Mouse (Mus musculus): Measurements from ENCODE around the gene Cyb561a3. TPM values are rescaled to one million over a fixed set of nuclear protein-coding genes. Genes with fewer than 3 reads are reported as not detected.

The Cyb561a3 gene
- polyA plus RNA-seq, 1 experiment from 2014 or later: 22.5 TPM

- Histone ChIP-seq H3K9me3 (ENCODE audit: control insufficient read depth, low read length) (no peaks in the 10 kb centered on the region), H3K27me3 (replicated peaks; ENCODE audit: control insufficient read depth, insufficient read depth, low read length) (no peaks in the 10 kb centered on the region), H3K9ac (ENCODE audit: low read depth, low read length) (no peak overlapping the region), H3K4me2 (ENCODE audit: low read depth, low read length) (no peak overlapping the region), H3K4me3 (ENCODE audit: low read length) (no peak overlapping the region), H3K27ac (ENCODE audit: low read length) (no peak overlapping the region), H3K36me3 (ENCODE audit: control insufficient read depth, insufficient read depth, low read length) (no peaks in the 10 kb centered on the region), H3K4me1 (ENCODE audit: control insufficient read depth, insufficient read depth, low read length) (peaks cover 10% of the 10 kb centered on the region)
- 7% methylated on average over 5 of the region's 5 CpGs for WGBS
- ATAC-seq: no peak
These were observed 63.1 kb downstream of the Cyb561a3 start for GRCm38 (mm10) chr19:10640080-10640479.

- no peaks in the 10 kb centered on the region for H3K9me3 ChIP-seq (ENCODE audit: control insufficient read depth, low read length)
- H3K9ac ChIP-seq (ENCODE audit: low read depth, low read length): no peak overlapping the region
- ATAC-seq: no peak
- no peak overlapping the region for H3K4me2 ChIP-seq (ENCODE audit: low read depth, low read length)
- no peaks in the 10 kb centered on the region for H3K27me3 ChIP-seq (replicated peaks; ENCODE audit: control insufficient read depth, insufficient read depth, low read length)
- WGBS: 50% methylated on average over 13 of the region's 13 CpGs
- no peaks in the 10 kb centered on the region for H3K36me3 ChIP-seq (ENCODE audit: control insufficient read depth, insufficient read depth, low read length)
- H3K4me1 ChIP-seq (ENCODE audit: control insufficient read depth, insufficient read depth, low read length): 0 out of 2 replicates have a peak, but pooled peaks cover 5% of the 10 kb centered on the region
- H3K4me3 ChIP-seq (ENCODE audit: low read length): no peak overlapping the region
- H3K27ac ChIP-seq (ENCODE audit: low read length): no peak overlapping the region
These were observed 63.8 kb downstream of the Cyb561a3 start for GRCm38 (mm10) chr19:10640589-10641378.

Other genes with a start within 250 kb of the Cyb561a3 start
- 0.94 and 1.3 TPM in 2 replicates for gene Syt7, start 188.1 kb upstream of the Cyb561a3 start, polyA plus RNA-seq (2015; fragmentation: Nextera tagmentation; extraction: Ambion mirVana)
- 0.18 and 0.55 TPM in 2 replicates for gene Lrrc10b, start 119.7 kb upstream of the Cyb561a3 start, polyA plus RNA-seq (2015; fragmentation: Nextera tagmentation; extraction: Ambion mirVana)
- 2.0 and 3.4 TPM in 2 replicates for gene Ppp1r32, start 94.2 kb upstream of the Cyb561a3 start, polyA plus RNA-seq (2015; fragmentation: Nextera tagmentation; extraction: Ambion mirVana)
- 29.7 and 30.9 TPM in 2 replicates for gene Cpsf7, start 51.9 kb upstream of the Cyb561a3 start, polyA plus RNA-seq (2015; fragmentation: Nextera tagmentation; extraction: Ambion mirVana)
- gene Sdhaf2, start 51.0 kb upstream of the Cyb561a3 start, polyA plus RNA-seq (2015; fragmentation: Nextera tagmentation; extraction: Ambion mirVana): 57.4 and 60.9 TPM in 2 replicates
- gene Tmem216, start 20.9 kb upstream of the Cyb561a3 start, polyA plus RNA-seq (2015; fragmentation: Nextera tagmentation; extraction: Ambion mirVana): 25.9 and 28.4 TPM in 2 replicates
- gene Tmem138, start 190 bp downstream of the Cyb561a3 start, polyA plus RNA-seq (2015; fragmentation: Nextera tagmentation; extraction: Ambion mirVana): 23.9 and 27.5 TPM in 2 replicates
- 268 and 271 TPM in 2 replicates for gene Ddb1, start 28.2 kb downstream of the Cyb561a3 start, polyA plus RNA-seq (2015; fragmentation: Nextera tagmentation; extraction: Ambion mirVana)
- gene Tkfc, start 28.5 kb downstream of the Cyb561a3 start, polyA plus RNA-seq (2015; fragmentation: Nextera tagmentation; extraction: Ambion mirVana): 70.8 and 81.3 TPM in 2 replicates
- gene Vwce, start 57.0 kb downstream of the Cyb561a3 start, polyA plus RNA-seq (2015; fragmentation: Nextera tagmentation; extraction: Ambion mirVana): 4.8 and 5.5 TPM in 2 replicates
- 0.71 and 0.78 TPM in 2 replicates for gene Pga5, start 100.9 kb downstream of the Cyb561a3 start, polyA plus RNA-seq (2015; fragmentation: Nextera tagmentation; extraction: Ambion mirVana)
- 36.2 and 37.6 TPM in 2 replicates for gene Vps37c, start 111.6 kb downstream of the Cyb561a3 start, polyA plus RNA-seq (2015; fragmentation: Nextera tagmentation; extraction: Ambion mirVana)
- 0.17 TPM in 1 of 2 replicates, not detected in the other for gene Cd5, start 161.8 kb downstream of the Cyb561a3 start, polyA plus RNA-seq (2015; fragmentation: Nextera tagmentation; extraction: Ambion mirVana)

All from intestine, embryonic 16.5 days (tissue).